Mouse (Mus musculus) myocyte (in vitro differentiated cells): Measurements from ENCODE around the gene Map3k19. TPM values are rescaled to one million over a fixed set of nuclear protein-coding genes. Genes with fewer than 3 reads are reported as not detected.

Experiments used
- H3K27me3 ChIP-seq: one replicate; pipeline ENCODE4 v1.6.1; 2011; ENCODE audit not compliant: control insufficient read depth, insufficient read depth, insufficient read length
- H3K36me3 ChIP-seq: one replicate; pipeline ENCODE4 v1.6.1; 2011; ENCODE audit not compliant: control insufficient read depth, insufficient read depth
- H3K4me2 ChIP-seq: one replicate; pipeline ENCODE4 v1.6.1; 2011; ENCODE audit warnings: low read depth, control low read depth
- H3K4me3 ChIP-seq: one replicate; pipeline ENCODE4 v1.5.1; 2011; ENCODE audit warnings: mild to moderate bottlenecking, control low read depth, moderate library complexity
- H3K79me2 ChIP-seq: one replicate; pipeline ENCODE4 v1.6.1; 2011; ENCODE audit not compliant: control insufficient read depth, insufficient read depth
- H3ac ChIP-seq: one replicate; pipeline ENCODE4 v1.6.1; 2011; ENCODE audit not compliant: control insufficient read depth, insufficient read length
- CEBPB ChIP-seq: IDR thresholded peaks from 2 replicates; pipeline ENCODE4 v1.6.1; 2011; ENCODE audit warnings: mild to moderate bottlenecking, moderate library complexity; ENCODE audit not compliant: poor library complexity, insufficient read depth, severe bottlenecking
- E2F4 ChIP-seq: IDR thresholded peaks from one replicate; pipeline ENCODE4 v1.6.1; 2011; ENCODE audit warnings: mild to moderate bottlenecking, control low read depth, moderate library complexity; ENCODE audit not compliant: insufficient read depth
- MAX ChIP-seq: IDR thresholded peaks from one replicate; pipeline ENCODE4 v1.6.1; 2011; ENCODE audit warnings: low read depth, mild to moderate bottlenecking, control low read depth
- MYOD1 ChIP-seq, 3 experiments: IDR thresholded peaks; one replicate each; pipeline ENCODE4 v1.6.1; 2011; ENCODE audit warnings: control low read depth in 2 of 3, low read depth in 2 of 3, mild to moderate bottlenecking in 2 of 3, moderate library complexity in 1 of 3; ENCODE audit not compliant: insufficient read length in 2 of 3, control insufficient read depth in 1 of 3
- MYOG ChIP-seq, 3 experiments: IDR thresholded peaks; one replicate each; pipeline ENCODE4 v1.6.1; 2011; ENCODE audit warnings: control low read depth in 2 of 3, low read depth in 2 of 3, mild to moderate bottlenecking in 2 of 3; ENCODE audit not compliant: insufficient read length in 2 of 3, control insufficient read depth in 1 of 3, insufficient read depth in 1 of 3
- POLR2A ChIP-seq: IDR thresholded peaks from one replicate; pipeline ENCODE4 v1.6.1; 2011; ENCODE audit warnings: low read depth, mild to moderate bottlenecking, control low read depth, moderate library complexity; ENCODE audit not compliant: insufficient read length
- POLR2AphosphoS2 ChIP-seq: IDR thresholded peaks from one replicate; pipeline ENCODE4 v1.6.1; 2011; ENCODE audit warnings: low read depth, control low read depth; ENCODE audit not compliant: insufficient read length
- REST ChIP-seq: IDR thresholded peaks from one replicate; pipeline ENCODE4 v1.6.1; 2011; ENCODE audit warnings: mild to moderate bottlenecking, control low read depth, moderate library complexity; ENCODE audit not compliant: insufficient read depth, insufficient read length
- SRF ChIP-seq: IDR thresholded peaks from one replicate; pipeline ENCODE4 v1.6.1; 2011; ENCODE audit warnings: low read depth; ENCODE audit not compliant: control insufficient read depth, insufficient read length
- TCF12 ChIP-seq: IDR thresholded peaks from one replicate; pipeline ENCODE4 v1.6.1; 2011; ENCODE audit warnings: mild to moderate bottlenecking, control low read depth; ENCODE audit not compliant: poor library complexity, insufficient read depth, severe bottlenecking
- TCF3 ChIP-seq: IDR thresholded peaks from one replicate; pipeline ENCODE4 v1.6.1; 2011; ENCODE audit warnings: low read depth, control low read depth; ENCODE audit not compliant: insufficient read length
- USF1 ChIP-seq: IDR thresholded peaks from one replicate; pipeline ENCODE4 v1.6.1; 2011; ENCODE audit warnings: low read depth, mild to moderate bottlenecking, control low read depth, moderate library complexity
- polyA plus RNA-seq: library from polyadenylated mRNA; unstranded; fragments of >200 nt; fragmentation: generic; extraction: Trizol; gene quantifications from one replicate; pipeline ENCODE4 v1.2.1, GENCODE M21; 2012; ENCODE audit warnings: missing spikeins

The Map3k19 gene
- polyA plus RNA-seq, 1 experiment, result 0.18 TPM

- no peak overlapping the region for H3K4me2 ChIP-seq
- no peak overlapping the region for H3K4me3 ChIP-seq
- no peaks in the 10 kb centered on the region for H3K36me3 ChIP-seq
- TF ChIP-seq TCF12, result no peak
- no peak for TF ChIP-seq POLR2AphosphoS2
- no peak for TF ChIP-seq REST
- no peak for TF ChIP-seq TCF3
- TF ChIP-seq MAX, result no peak
- no peak for TF ChIP-seq USF1
- TF ChIP-seq POLR2A, result no peak
- TF ChIP-seq MYOD1 (IDR thresholded peaks at IDR 0.05; ENCODE audit: control insufficient read depth in 1 of 3, insufficient read length in 2 of 3, low read depth in 2 of 3), result no peak
- no peaks in the 10 kb centered on the region for H3K79me2 ChIP-seq
- H3K27me3 ChIP-seq, result no peaks in the 10 kb centered on the region
- no peak overlapping the region for H3ac ChIP-seq
Observed at GRCm38 (mm10) chr1:127845472-127845871, 9.4 kb downstream of the Map3k19 start.

GRCm38 (mm10) chr1:127838602-127839001, 16.2 kb downstream of the Map3k19 start:
- no peak overlapping the region for H3ac ChIP-seq
- no peaks in the 10 kb centered on the region for H3K36me3 ChIP-seq
- TF ChIP-seq CEBPB (no peak), POLR2AphosphoS2 (no peak), SRF (no peak), MAX (no peak), TCF12 (no peak), USF1 (no peak), MYOG (IDR thresholded peaks at IDR 0.05; ENCODE audit: control insufficient read depth in 1 of 3, insufficient read depth in 1 of 3, insufficient read length in 2 of 3, low read depth in 2 of 3) (no peak), REST (no peak)

GRCm38 (mm10) chr1:127836619-127837018, 18.2 kb downstream of the Map3k19 start:
- H3K36me3 ChIP-seq, result no peaks in the 10 kb centered on the region
- H3K4me2 ChIP-seq, result no peak overlapping the region
- no peaks in the 10 kb centered on the region for H3K79me2 ChIP-seq
- TF ChIP-seq TCF12 (no peak), E2F4 (no peak), MYOG (IDR thresholded peaks at IDR 0.05; ENCODE audit: control insufficient read depth in 1 of 3, insufficient read depth in 1 of 3, insufficient read length in 2 of 3, low read depth in 2 of 3) (no peak)
- H3K27me3 ChIP-seq, result no peaks in the 10 kb centered on the region
- H3K4me3 ChIP-seq, result no peak overlapping the region
- H3ac ChIP-seq, result no peak overlapping the region

More at GRCm38 (mm10) chr1:127838602-127839001, 16.2 kb downstream of the Map3k19 start:
- no peaks in the 10 kb centered on the region for H3K79me2 ChIP-seq
- no peaks in the 10 kb centered on the region for H3K27me3 ChIP-seq
- no peak overlapping the region for H3K4me3 ChIP-seq
- no peak overlapping the region for H3K4me2 ChIP-seq

- H3K4me2 ChIP-seq, result no peak overlapping the region
- H3K79me2 ChIP-seq, result no peaks in the 10 kb centered on the region
- no peaks in the 10 kb centered on the region for H3K36me3 ChIP-seq
- no peak overlapping the region for H3ac ChIP-seq
- no peak overlapping the region for H3K4me3 ChIP-seq
- no peak for TF ChIP-seq MAX
- TF ChIP-seq POLR2A, result no peak
- no peak for TF ChIP-seq E2F4
- TF ChIP-seq POLR2AphosphoS2, result no peak
- no peak for TF ChIP-seq USF1
- no peak for TF ChIP-seq SRF
- no peak for TF ChIP-seq TCF12
- no peak for TF ChIP-seq REST
- H3K27me3 ChIP-seq, result no peaks in the 10 kb centered on the region
Observed at GRCm38 (mm10) chr1:127834202-127834601, 20.6 kb downstream of the Map3k19 start.

- H3K36me3 ChIP-seq, result no peaks in the 10 kb centered on the region
- H3K4me3 ChIP-seq, result no peak overlapping the region
- peak in 2 of 3 experiments; percentile 26 to 80 for TF ChIP-seq MYOG (IDR thresholded peaks at IDR 0.05; ENCODE audit: control insufficient read depth in 1 of 3, insufficient read depth in 1 of 3, insufficient read length in 2 of 3, low read depth in 2 of 3)
- TF ChIP-seq USF1, result no peak
- peak; percentile 20 to 80 (median 68) for TF ChIP-seq MYOD1 (IDR thresholded peaks at IDR 0.05; ENCODE audit: control insufficient read depth in 1 of 3, insufficient read length in 2 of 3, low read depth in 2 of 3)
- TF ChIP-seq POLR2A, result no peak
- no peaks in the 10 kb centered on the region for H3K27me3 ChIP-seq
- peak overlapping the region; percentile 4 for H3K4me2 ChIP-seq
- H3K79me2 ChIP-seq, result no peaks in the 10 kb centered on the region
- H3ac ChIP-seq, result no peak overlapping the region
Observed at GRCm38 (mm10) chr1:127833714-127834113, 21.1 kb downstream of the Map3k19 start.
